Mouse (Mus musculus) liver, adult 2 months (tissue): ENCODE data around the gene 4931414P19Rik. TPM values are rescaled to one million over a fixed set of nuclear protein-coding genes. Genes with fewer than 3 reads are reported as not detected.

ENCODE experiments used
- DNase-seq: peaks from one replicate; pipeline ENCODE4 v3.0.0-alpha.2; 2011; ENCODE audit warnings: low read depth, low spot score; ENCODE audit errors: extremely low read depth
- H3K27ac ChIP-seq: fragments of 200-500 bp; replicated peaks from 2 replicates; pipeline ENCODE4 v1.5.1; 2012; ENCODE audit warnings: low read depth, mild to moderate bottlenecking, control low read depth, inconsistent platforms, low read length; ENCODE audit not compliant: insufficient read depth
- H3K27me3 ChIP-seq: fragments of 200-500 bp; 2 replicates; pipeline ENCODE4 v1.6.1; 2012; ENCODE audit warnings: mild to moderate bottlenecking, moderate library complexity, low read length, inconsistent platforms; ENCODE audit not compliant: control insufficient read depth, insufficient read depth
- H3K36me3 ChIP-seq: fragments of 200-500 bp; 2 replicates; pipeline ENCODE4 v1.6.1; 2012; ENCODE audit warnings: low read length, inconsistent platforms; ENCODE audit not compliant: control insufficient read depth, insufficient read depth
- H3K4me1 ChIP-seq: fragments of 200-500 bp; 2 replicates; pipeline ENCODE4 v1.6.1; 2011; ENCODE audit warnings: low read length; ENCODE audit not compliant: control insufficient read depth, insufficient read depth
- H3K4me3 ChIP-seq: fragments of 200-500 bp; 2 replicates; pipeline ENCODE4 v1.5.1; 2011; ENCODE audit warnings: low read depth, mild to moderate bottlenecking, control low read depth, low read length, moderate library complexity; ENCODE audit not compliant: insufficient read depth
- H3K79me2 ChIP-seq: fragments of 200-500 bp; 2 replicates; pipeline ENCODE4 v1.6.1; 2012; ENCODE audit warnings: inconsistent platforms, mild to moderate bottlenecking, low read length, moderate library complexity; ENCODE audit not compliant: control insufficient read depth, insufficient read depth
- H3K9ac ChIP-seq: fragments of 200-500 bp; 2 replicates; pipeline ENCODE4 v1.6.1; 2012; ENCODE audit warnings: low read depth, mild to moderate bottlenecking, control low read depth, inconsistent platforms, low read length
- CTCF ChIP-seq: fragments of 200-500 bp; IDR thresholded peaks from 2 replicates; pipeline ENCODE4 v1.5.1; 2011; ENCODE audit warnings: low read depth, low read length, control low read depth
- POLR2A ChIP-seq: fragments of 200-500 bp; IDR thresholded peaks from 2 replicates; pipeline ENCODE4 v1.6.1; 2011; ENCODE audit warnings: low read length, control low read depth; ENCODE audit not compliant: insufficient read depth; ENCODE audit errors: extremely low read depth
- WGBS: fragments of 180-500 bp; shearing (Covaris S2); methylation state at CpG from one replicate; pipeline ENCODE4 v1.1.7; 2018; 5-methylcytosine and 5-hydroxymethylcytosine counted together
- polyA plus RNA-seq: library from polyadenylated mRNA; depleted of rRNA; stranded (reverse); fragments of >200 nt; gene quantifications from 2 replicates; pipeline ENCODE4 v1.2.3, GENCODE M21; 2012
- total RNA-seq: library from RNA; depleted of rRNA; stranded (reverse); fragments of >200 nt; gene quantifications from 2 replicates; pipeline ENCODE4 v1.2.3, GENCODE M21; 2014

4931414P19Rik gene
- total and polyA plus RNA-seq, 2 experiments = 2.6 to 3.0 TPM

- Histone ChIP-seq H3K27me3 (no peaks in the 10 kb centered on the region), H3K9ac (peak within 1 kb of the TSS; percentile 83), H3K4me1 (peaks cover 31% of the 10 kb centered on the region), H3K36me3 (no peaks in the 10 kb centered on the region), H3K79me2 (peaks cover 20% of the 10 kb centered on the region), H3K27ac (peak within 1 kb of the TSS; percentile 87), H3K4me3 (peak within 1 kb of the TSS; percentile 81)
- WGBS = under 1% methylated on average over 65 of the region's 66 CpGs
- peak; percentile 78 for DNase-seq
- TF ChIP-seq POLR2A (peak; percentile 39; the same call in 1 of the 2 replicates), CTCF (no peak)
Observed at GRCm38 (mm10) chr14:54577089-54577982, 28.5 kb downstream of the 4931414P19Rik start, which contains the start of gene Ajuba. TSS of gene Ajuba (minus strand) at chr14:54577558.

DNA sequence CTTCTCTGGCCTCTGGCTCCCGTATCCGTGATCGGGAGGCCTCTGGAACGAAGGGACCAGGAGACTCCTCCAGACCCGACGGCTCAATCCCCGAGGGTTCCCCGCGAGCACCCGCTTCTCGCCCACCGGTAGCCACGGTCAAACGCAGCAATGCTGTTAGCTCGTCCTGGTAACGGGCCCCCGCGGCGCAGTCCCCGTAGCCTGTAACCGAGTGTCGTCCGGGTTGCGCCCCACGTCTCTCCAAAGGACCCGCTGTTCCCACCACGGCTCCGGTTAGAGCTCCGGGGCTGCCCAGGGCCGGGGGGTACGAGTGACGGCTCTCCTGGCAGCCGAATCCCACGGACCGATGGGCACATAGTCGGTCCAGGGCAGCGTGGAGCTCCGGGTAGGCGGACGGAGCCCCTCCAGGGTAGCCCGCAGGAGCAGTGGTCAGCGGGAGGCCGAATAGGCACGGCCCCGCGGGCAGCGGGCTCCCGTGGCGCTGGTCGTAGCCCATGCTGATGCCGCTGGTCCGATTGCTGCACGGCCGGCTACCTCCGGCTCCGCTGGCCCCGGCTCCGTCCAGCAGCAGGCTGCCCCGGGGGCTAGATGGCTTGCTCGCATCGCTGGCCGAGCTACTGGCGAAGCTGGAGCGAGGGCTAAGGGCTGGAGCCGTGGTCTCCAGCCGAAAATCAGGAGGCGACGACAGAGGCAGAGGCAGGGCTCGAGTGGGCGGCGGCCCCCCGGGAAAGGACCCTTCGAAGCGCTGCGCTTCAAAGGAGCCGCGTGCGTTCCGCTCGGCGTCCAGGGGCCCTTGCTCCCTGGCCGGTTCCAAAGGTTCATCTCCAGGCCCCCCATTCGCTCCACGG lies 29.3 kb downstream of the 4931414P19Rik start:
- Histone ChIP-seq H3K4me3 (peak overlapping the region; percentile 81), H3K4me1 (peaks cover 23% of the 10 kb centered on the region), H3K9ac (peak overlapping the region; percentile 83), H3K79me2 (peaks cover 20% of the 10 kb centered on the region), H3K27ac (peak overlapping the region; percentile 57), H3K36me3 (no peaks in the 10 kb centered on the region), H3K27me3 (no peaks in the 10 kb centered on the region)
- 1% methylated on average over 84 of the region's 84 CpGs for WGBS
- TF ChIP-seq POLR2A = no peak
- no peak for TF ChIP-seq CTCF
- no peak for DNase-seq

GRCm38 (mm10) chr14:54575631-54576030 lies 30.2 kb downstream of the 4931414P19Rik start:
- Histone ChIP-seq H3K27ac (no peak overlapping the region), H3K9ac (peak overlapping the region; percentile 83), H3K27me3 (no peaks in the 10 kb centered on the region), H3K4me3 (peak overlapping the region; percentile 81), H3K79me2 (peaks cover 20% of the 10 kb centered on the region), H3K36me3 (no peaks in the 10 kb centered on the region), H3K4me1 (peaks cover 23% of the 10 kb centered on the region)
- 3% methylated on average over 39 of the region's 39 CpGs for WGBS
- no peak for DNase-seq
- no peak for TF ChIP-seq POLR2A
- no peak for TF ChIP-seq CTCF

DNA sequence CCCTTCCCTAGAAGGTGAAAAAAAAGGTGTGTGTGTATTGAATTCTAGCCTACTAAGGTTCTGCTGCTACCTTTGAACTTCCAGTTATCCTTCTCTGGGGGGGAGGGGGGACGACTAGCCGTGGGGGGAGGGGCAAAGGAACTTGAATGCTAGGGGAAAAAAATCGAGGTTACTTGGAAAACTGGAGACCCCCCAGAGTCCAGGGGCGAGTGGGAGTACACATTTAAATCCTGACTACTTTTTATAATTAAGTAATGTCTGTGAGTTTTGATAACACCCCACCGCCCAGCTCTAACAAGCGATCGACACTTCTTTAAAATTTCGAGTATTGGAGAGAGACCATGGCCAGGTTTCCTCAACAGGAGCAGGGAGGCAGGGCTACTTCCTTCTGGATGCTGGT lies 30.8 kb downstream of the 4931414P19Rik start:
- peaks cover 20% of the 10 kb centered on the region for H3K79me2 ChIP-seq
- TF ChIP-seq POLR2A = no peak
- TF ChIP-seq CTCF = no peak
- H3K27ac ChIP-seq = no peak overlapping the region
- DNase-seq = no peak
- H3K4me3 ChIP-seq = no peak overlapping the region
- peaks cover 23% of the 10 kb centered on the region for H3K4me1 ChIP-seq
- no peaks in the 10 kb centered on the region for H3K27me3 ChIP-seq
- no peak overlapping the region for H3K9ac ChIP-seq
- H3K36me3 ChIP-seq = no peaks in the 10 kb centered on the region
- WGBS = 35% methylated on average over 8 of the region's 8 CpGs

DNA sequence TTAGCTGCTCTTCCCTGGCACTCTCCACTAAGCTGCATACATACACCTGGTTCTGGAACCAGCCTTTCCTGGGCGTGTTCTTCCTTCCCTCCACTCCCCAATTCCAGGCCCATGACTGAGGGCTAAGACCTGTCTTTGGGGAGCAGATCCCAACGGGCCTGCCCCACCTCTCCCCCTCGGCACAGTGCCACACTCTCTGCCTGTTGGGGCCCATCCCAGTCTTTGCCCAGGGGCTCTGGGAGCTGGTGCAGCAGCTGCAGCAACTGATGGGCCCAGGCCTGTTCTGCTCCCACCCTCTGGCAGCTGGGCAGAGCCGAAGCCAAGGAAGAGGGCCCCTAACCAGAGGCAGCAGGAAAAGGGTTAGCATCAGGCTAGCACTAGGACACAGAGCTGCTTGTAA lies 31.5 kb downstream of the 4931414P19Rik start:
- Histone ChIP-seq H3K27ac (no peak overlapping the region), H3K27me3 (no peaks in the 10 kb centered on the region), H3K79me2 (peaks cover 20% of the 10 kb centered on the region), H3K36me3 (no peaks in the 10 kb centered on the region), H3K4me3 (no peak overlapping the region), H3K4me1 (peaks cover 15% of the 10 kb centered on the region), H3K9ac (no peak overlapping the region)
- no peak for TF ChIP-seq CTCF
- TF ChIP-seq POLR2A = no peak
- WGBS = 69% methylated on average over 4 of the region's 4 CpGs
- DNase-seq = no peak
